Mouse (Mus musculus): Measurements from ENCODE around the gene Rpp38.

GRCm38 (mm10) chr2:3282866-3283601 is 49.4 kb downstream of the Rpp38 start:
- TF ChIP-seq POLR2A (IDR thresholded peaks at IDR 0.05; ENCODE audit: borderline replicate concordance, extremely low read depth, insufficient read depth, insufficient read length, poor library complexity, severe bottlenecking) (no peak), CTCF (IDR thresholded peaks at IDR 0.05; ENCODE audit: borderline replicate concordance, extremely low read depth, insufficient read depth, insufficient read length) (no peak)

Data from brain, embryonic 14.5 days (tissue).